Mouse (Mus musculus) ZHBTc4 (cell line): ENCODE data around the gene Gm29049.
"Not testable (repeated sequence)": the region's sequence is repeated elsewhere in the genome, so short reads cannot be mapped to it uniquely, and the experiment has no call there.

ENCODE experiments used
- DNase-seq: peaks from one replicate; pipeline ENCODE4 v3.0.0-alpha.2; 2011; ENCODE audit warnings: low read depth, low spot score

Gm29049 gene

DNA sequence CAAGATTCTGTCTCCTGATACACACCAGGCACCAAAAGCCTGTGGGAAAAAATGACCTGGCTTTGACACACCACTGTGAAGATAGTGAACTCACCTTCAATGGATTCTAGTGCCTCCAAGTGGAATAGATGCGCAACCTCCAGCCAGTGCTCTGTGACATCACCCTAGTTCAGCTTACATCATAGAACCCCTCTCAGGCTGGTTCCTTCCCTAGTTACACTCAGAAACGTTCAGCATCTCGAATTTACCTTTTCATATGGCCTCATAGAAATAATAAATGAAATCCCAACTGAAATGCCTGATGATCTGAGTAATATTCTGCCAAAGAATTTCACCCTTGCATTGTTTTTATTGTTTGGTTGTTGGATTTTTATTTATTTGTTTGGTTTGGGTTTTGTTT is at the start of gene Gm29049:
Gene Gm29049, minus strand, starts transcription at position 101 of the 400 bp plus-strand sequence.
- DNase-seq = not testable (repeated sequence)
